Mouse (Mus musculus) MEL (cell line): Measurements from ENCODE around the gene Susd4. TPM values are rescaled to one million over a fixed set of nuclear protein-coding genes. Genes with fewer than 3 reads are reported as not detected.

Experiments
- DNase-seq: peaks from one replicate; pipeline ENCODE4 v3.0.0; 2011; ENCODE audit warnings: low read depth, low spot score
- H3K27ac ChIP-seq: 2 replicates; pipeline ENCODE4 v1.5.1; 2012; ENCODE audit warnings: low read depth, mild to moderate bottlenecking, control low read depth, low read length, moderate library complexity; ENCODE audit not compliant: control insufficient read depth
- H3K27me3 ChIP-seq, 2 experiments: fragments of 150-350 bp in 1 of 2; sonication (generic) in 1 of 2; 2 replicates each; pipeline ENCODE4 v1.6.1; 2012; ENCODE audit warnings: low read length in 2 of 2, mild to moderate bottlenecking in 2 of 2, improper control_type of control experiment in 1 of 2, moderate library complexity in 1 of 2; ENCODE audit not compliant: insufficient read depth in 2 of 2, control insufficient read depth in 1 of 2
- H3K36me3 ChIP-seq, 2 experiments: 2 replicates each; pipeline ENCODE4 v1.6.1; 2012 to 2014; ENCODE audit warnings: low read length in 2 of 2, improper control_type of control experiment in 1 of 2, inconsistent platforms in 1 of 2, mild to moderate bottlenecking in 1 of 2; ENCODE audit not compliant: insufficient read depth in 2 of 2, control insufficient read depth in 1 of 2
- H3K4me1 ChIP-seq, 2 experiments: fragments of 150-350 bp in 1 of 2; sonication (generic) in 1 of 2; 2 replicates each; pipeline ENCODE4 v1.6.1; 2012; ENCODE audit warnings: low read length in 2 of 2, improper control_type of control experiment in 1 of 2, mild to moderate bottlenecking in 1 of 2; ENCODE audit not compliant: insufficient read depth in 2 of 2, control insufficient read depth in 1 of 2
- H3K4me3 ChIP-seq, 2 experiments: fragments of 150-350 bp in 1 of 2; sonication (generic) in 1 of 2; 2 replicates each; pipeline ENCODE4 v1.5.1; 2012; ENCODE audit warnings: low read depth in 2 of 2, low read length in 2 of 2, mild to moderate bottlenecking in 2 of 2, moderate library complexity in 2 of 2, control low read depth in 1 of 2, improper control_type of control experiment in 1 of 2; ENCODE audit not compliant: control insufficient read depth in 1 of 2, insufficient read depth in 1 of 2
- H3K79me2 ChIP-seq: 2 replicates; pipeline ENCODE4 v1.6.1; 2012; ENCODE audit warnings: mild to moderate bottlenecking, low read length, moderate library complexity; ENCODE audit not compliant: control insufficient read depth, poor library complexity, insufficient read depth
- H3K9ac ChIP-seq: 2 replicates; pipeline ENCODE4 v1.6.1; 2012; ENCODE audit warnings: low read depth, mild to moderate bottlenecking, control low read depth, low read length, moderate library complexity; ENCODE audit not compliant: control insufficient read depth, poor library complexity, severe bottlenecking
- H3K9me3 ChIP-seq: fragments of 150-350 bp; sonication (generic); replicated peaks from 2 replicates; pipeline ENCODE4 v1.6.1; 2012; ENCODE audit warnings: mild to moderate bottlenecking, low read length, improper control_type of control experiment, moderate library complexity; ENCODE audit not compliant: insufficient read depth
- CHD1 ChIP-seq: IDR thresholded peaks from 2 replicates; pipeline ENCODE4 v1.6.1; 2012; ENCODE audit warnings: low read depth, mild to moderate bottlenecking, inconsistent platforms, low read length, improper control_type of control experiment
- CTCF ChIP-seq, 3 experiments: IDR thresholded peaks in 2 of 3; conservative IDR thresholded peaks in 1 of 3; 2 replicates each; pipeline ENCODE4 v1.5.1; 2011 to 2012; ENCODE audit warnings: low read length in 3 of 3, low read depth in 2 of 3, mild to moderate bottlenecking in 2 of 3, improper control_type of control experiment in 1 of 3, inconsistent platforms in 1 of 3, mixed read lengths in 1 of 3, moderate library complexity in 1 of 3; ENCODE audit not compliant: control insufficient read depth in 1 of 3, insufficient read depth in 1 of 3, poor library complexity in 1 of 3, severe bottlenecking in 1 of 3
- ELF1 ChIP-seq: IDR thresholded peaks from 2 replicates; pipeline ENCODE4 v1.6.1; 2014; ENCODE audit warnings: low read depth, mild to moderate bottlenecking, inconsistent platforms, low read length, improper control_type of control experiment, moderate library complexity
- EP300 ChIP-seq, 2 experiments: IDR thresholded peaks; 2 replicates each; pipeline ENCODE4 v1.6.1; 2011; ENCODE audit warnings: improper control_type of control experiment in 2 of 2, low read length in 2 of 2, low read depth in 1 of 2, mild to moderate bottlenecking in 1 of 2
- ETS1 ChIP-seq: IDR thresholded peaks from 2 replicates; pipeline ENCODE4 v1.6.1; 2012; ENCODE audit warnings: low read depth, mild to moderate bottlenecking, inconsistent platforms, low read length, improper control_type of control experiment, moderate library complexity
- GABPA ChIP-seq: IDR thresholded peaks from 2 replicates; pipeline ENCODE4 v1.6.1; 2012; ENCODE audit warnings: low read depth, mild to moderate bottlenecking, inconsistent platforms, low read length, improper control_type of control experiment, moderate library complexity
- GATA1 ChIP-seq: IDR thresholded peaks from 2 replicates; pipeline ENCODE4 v1.6.1; 2011; ENCODE audit warnings: low read depth, low read length, improper control_type of control experiment
- HCFC1 ChIP-seq: IDR thresholded peaks from 2 replicates; pipeline ENCODE4 v1.6.1; 2012; ENCODE audit warnings: low read depth, mild to moderate bottlenecking, inconsistent platforms, low read length, improper control_type of control experiment, moderate library complexity
- POLR2AphosphoS5 ChIP-seq: IDR thresholded peaks from 2 replicates; pipeline ENCODE4 v1.6.1; 2012; ENCODE audit warnings: low read depth, borderline replicate concordance, mild to moderate bottlenecking, inconsistent platforms, low read length, moderate library complexity, mixed read lengths
- RAD21 ChIP-seq: IDR thresholded peaks from 2 replicates; pipeline ENCODE4 v1.6.1; 2011; ENCODE audit warnings: mild to moderate bottlenecking, low read depth, low read length, improper control_type of control experiment
- SMC3 ChIP-seq: IDR thresholded peaks from 2 replicates; pipeline ENCODE4 v1.6.1; 2011; ENCODE audit warnings: low read depth, low read length, improper control_type of control experiment
- TCF12 ChIP-seq: IDR thresholded peaks from 2 replicates; pipeline ENCODE4 v1.6.1; 2014; ENCODE audit warnings: low read depth, mild to moderate bottlenecking, inconsistent platforms, low read length, improper control_type of control experiment, moderate library complexity
- UBTF ChIP-seq: IDR thresholded peaks from 2 replicates; pipeline ENCODE4 v1.6.1; 2012; ENCODE audit warnings: low read depth, mild to moderate bottlenecking, inconsistent platforms, low read length, improper control_type of control experiment, moderate library complexity, borderline replicate concordance; ENCODE audit not compliant: insufficient read depth
- USF1 ChIP-seq: IDR thresholded peaks from 2 replicates; pipeline ENCODE4 v1.6.1; 2014; ENCODE audit warnings: low read depth, mild to moderate bottlenecking, inconsistent platforms, low read length, improper control_type of control experiment, moderate library complexity
- USF2 ChIP-seq, 2 experiments: IDR thresholded peaks; 2 replicates each; pipeline ENCODE4 v1.6.1; 2011 to 2012; ENCODE audit warnings: improper control_type of control experiment in 2 of 2, low read length in 2 of 2, borderline replicate concordance in 1 of 2, inconsistent platforms in 1 of 2, low read depth in 1 of 2, mild to moderate bottlenecking in 1 of 2; ENCODE audit not compliant: insufficient read depth in 1 of 2
- ZNF384 ChIP-seq: IDR thresholded peaks from 2 replicates; pipeline ENCODE4 v1.6.1; 2012; ENCODE audit warnings: low read depth, mild to moderate bottlenecking, inconsistent platforms, low read length, improper control_type of control experiment
- polyA plus RNA-seq, 2 experiments: library from polyadenylated mRNA; stranded (reverse) in 1 of 2; unstranded in 1 of 2; fragments of >175 nt in 1 of 2; fragments of >200 nt in 1 of 2; gene quantifications; 2 replicates each; pipeline versions ENCODE4 v1.2.1 to v1.2.4; 2012; ENCODE audit warnings: low replicate concordance in 2 of 2, low read depth in 1 of 2; ENCODE audit not compliant: insufficient read length in 2 of 2, insufficient read depth in 1 of 2, missing spikeins in 1 of 2
- total RNA-seq: library from RNA; depleted of rRNA; stranded (reverse); fragments of 300-350 nt; gene quantifications from 2 replicates; pipeline ENCODE4 v1.2.3, GENCODE M21; 2012

The Susd4 gene
- total and polyA plus RNA-seq, 3 experiments: not detected

- no peak for DNase-seq
- Histone ChIP-seq H3K9me3 (no peaks in the 10 kb centered on the region), H3K27me3 (no peaks in the 10 kb centered on the region), H3K9ac (no peak overlapping the region), H3K36me3 (no peaks in the 10 kb centered on the region), H3K4me3 (no peak overlapping the region), H3K27ac (no peak overlapping the region), H3K79me2 (no peaks in the 10 kb centered on the region), H3K4me1 (no peaks in the 10 kb centered on the region)
- no peak for TF ChIP-seq UBTF
- no peak for TF ChIP-seq GABPA
- TF ChIP-seq RAD21: no peak
- TF ChIP-seq EP300 (IDR thresholded peaks at IDR 0.05; ENCODE audit: low read depth in 1 of 2, low read length in 2 of 2): no peak
- no peak for TF ChIP-seq USF1
- TF ChIP-seq CHD1: no peak
Observed at GRCm38 (mm10) chr1:182882611-182883010, 119.0 kb downstream of the Susd4 start.

GRCm38 (mm10) chr1:182895698-182896097 lies 132.0 kb downstream of the Susd4 start:
- H3K9me3 ChIP-seq: no peaks in the 10 kb centered on the region

GRCm38 (mm10) chr1:182897071-182897470 lies 133.4 kb downstream of the Susd4 start:
- H3K79me2 ChIP-seq: no peaks in the 10 kb centered on the region
- H3K4me3 ChIP-seq: no peak overlapping the region
- no peak for TF ChIP-seq POLR2AphosphoS5
- TF ChIP-seq EP300 (IDR thresholded peaks at IDR 0.05; ENCODE audit: low read depth in 1 of 2, low read length in 2 of 2): no peak
- no peak for TF ChIP-seq HCFC1
- TF ChIP-seq ELF1: no peak
- no peak for TF ChIP-seq TCF12
- TF ChIP-seq RAD21: no peak
- no peak for TF ChIP-seq GATA1
- DNase-seq: no peak
- no peaks in the 10 kb centered on the region for H3K27me3 ChIP-seq
- H3K9ac ChIP-seq: no peak overlapping the region
- H3K27ac ChIP-seq: no peak overlapping the region
- no peaks in the 10 kb centered on the region for H3K9me3 ChIP-seq
- peaks cover 0 to 2% of the 10 kb centered on the region in 2 experiments; a peak in 1 of 4 replicates for H3K4me1 ChIP-seq
- H3K36me3 ChIP-seq: no peaks in the 10 kb centered on the region; a peak in 1 of 4 replicates

More at GRCm38 (mm10) chr1:182895698-182896097, 132.0 kb downstream of the Susd4 start:
- Histone ChIP-seq H3K79me2 (no peaks in the 10 kb centered on the region), H3K27ac (no peak overlapping the region), H3K4me1 (no peaks in the 10 kb centered on the region), H3K4me3 (no peak overlapping the region), H3K9ac (no peak overlapping the region), H3K36me3 (no peaks in the 10 kb centered on the region), H3K27me3 (no peaks in the 10 kb centered on the region; a peak in 1 of 4 replicates)
- DNase-seq: peak; percentile 8
- TF ChIP-seq USF1: no peak
- TF ChIP-seq SMC3: peak; percentile 28; the same call in 1 of the 2 replicates
- TF ChIP-seq ELF1: no peak
- no peak for TF ChIP-seq ETS1
- no peak for TF ChIP-seq USF2 (IDR thresholded peaks at IDR 0.05; ENCODE audit: borderline replicate concordance in 1 of 2, insufficient read depth in 1 of 2, low read depth in 1 of 2, low read length in 2 of 2)
- TF ChIP-seq GABPA: no peak
- no peak for TF ChIP-seq ZNF384
- TF ChIP-seq CTCF (IDR thresholded peaks at IDR 0.05 in 2 of 3, conservative IDR thresholded peaks at IDR 0.05 in 1 of 3; ENCODE audit: control insufficient read depth in 1 of 3, insufficient read depth in 1 of 3, low read depth in 2 of 3, low read length in 3 of 3, poor library complexity in 1 of 3, severe bottlenecking in 1 of 3): peak; percentile 26 to 47 (median 38); a peak in 5 of 6 replicates
- no peak for TF ChIP-seq CHD1
